Mouse (Mus musculus): Measurements from ENCODE around the gene Eno3. TPM values are rescaled to one million over a fixed set of nuclear protein-coding genes. Genes with fewer than 3 reads are reported as not detected.

Eno3 gene
- total and polyA plus RNA-seq, 3 experiments = 14.2 to 16.8 TPM; not detected in 1

GRCm38 (mm10) chr11:70657991-70658390, 989 bp downstream of the Eno3 start:
- no peak for DNase-seq (ENCODE audit: low read depth, low spot score)
- no peaks in the 10 kb centered on the region for H3K9me3 ChIP-seq (replicated peaks; ENCODE audit: insufficient read depth, low read length)
- H3K36me3 ChIP-seq (ENCODE audit: control insufficient read depth in 1 of 2, insufficient read depth in 2 of 2, low read length in 2 of 2) = peaks cover 3 to 8% of the 10 kb centered on the region in 2 experiments
- no peaks in the 10 kb centered on the region for H3K27me3 ChIP-seq (ENCODE audit: control insufficient read depth in 1 of 2, insufficient read depth in 2 of 2, low read length in 2 of 2)
- TF ChIP-seq CHD2 (IDR thresholded peaks at IDR 0.05; ENCODE audit: low read length) (no peak), CTCF (IDR thresholded peaks at IDR 0.05 in 2 of 3, conservative IDR thresholded peaks at IDR 0.05 in 1 of 3; ENCODE audit: control insufficient read depth in 1 of 3, insufficient read depth in 1 of 3, low read depth in 2 of 3, low read length in 3 of 3, poor library complexity in 1 of 3, severe bottlenecking in 1 of 3) (no peak), TAL1 (IDR thresholded peaks at IDR 0.05; ENCODE audit: low read length) (no peak), MYB (IDR thresholded peaks at IDR 0.05; ENCODE audit: low read depth, low read length) (no peak), NELFE (IDR thresholded peaks at IDR 0.05; ENCODE audit: low read depth, low read length) (no peak), MAZ (IDR thresholded peaks at IDR 0.05; ENCODE audit: low read depth, low read length) (no peak), GATA1 (IDR thresholded peaks at IDR 0.05; ENCODE audit: low read depth, low read length) (no peak), ZC3H11A (IDR thresholded peaks at IDR 0.05; ENCODE audit: low read depth, low read length) (no peak), ETS1 (IDR thresholded peaks at IDR 0.05; ENCODE audit: low read depth, low read length) (no peak), MAFK (IDR thresholded peaks at IDR 0.05; ENCODE audit: borderline replicate concordance, low read depth, low read length) (no peak), BHLHE40 (IDR thresholded peaks at IDR 0.05; ENCODE audit: borderline replicate concordance, low read depth, low read length) (no peak), UBTF (IDR thresholded peaks at IDR 0.05; ENCODE audit: borderline replicate concordance, insufficient read depth, low read depth, low read length) (no peak), ZMIZ1 (IDR thresholded peaks at IDR 0.05; ENCODE audit: low read depth, low read length) (no peak), TCF12 (IDR thresholded peaks at IDR 0.05; ENCODE audit: low read depth, low read length) (no peak)
- no peak overlapping the region for H3K27ac ChIP-seq (ENCODE audit: control insufficient read depth, low read depth, low read length)
- H3K4me3 ChIP-seq (ENCODE audit: control insufficient read depth in 1 of 2, insufficient read depth in 1 of 2, low read depth in 2 of 2, low read length in 2 of 2) = no peak overlapping the region
- peaks cover 31% of the 10 kb centered on the region for H3K79me2 ChIP-seq (ENCODE audit: control insufficient read depth, insufficient read depth, low read length, poor library complexity)
- H3K4me1 ChIP-seq (ENCODE audit: control insufficient read depth in 1 of 2, insufficient read depth in 2 of 2, low read length in 2 of 2) = peaks cover 2 to 14% of the 10 kb centered on the region in 2 experiments
- no peak overlapping the region for H3K9ac ChIP-seq (ENCODE audit: control insufficient read depth, low read depth, low read length, poor library complexity, severe bottlenecking)

- no peak overlapping the region for H3K27ac ChIP-seq (ENCODE audit: control insufficient read depth, low read depth, low read length)
- no peaks in the 10 kb centered on the region for H3K9me3 ChIP-seq (replicated peaks; ENCODE audit: insufficient read depth, low read length)
- no peaks in the 10 kb centered on the region for H3K27me3 ChIP-seq (ENCODE audit: control insufficient read depth in 1 of 2, insufficient read depth in 2 of 2, low read length in 2 of 2)
- TF ChIP-seq MAZ (IDR thresholded peaks at IDR 0.05; ENCODE audit: low read depth, low read length) (no peak), ZKSCAN1 (IDR thresholded peaks at IDR 0.05; ENCODE audit: low read depth, low read length) (no peak), CHD1 (IDR thresholded peaks at IDR 0.05; ENCODE audit: low read depth, low read length) (no peak), USF2 (IDR thresholded peaks at IDR 0.05; ENCODE audit: borderline replicate concordance in 1 of 2, insufficient read depth in 1 of 2, low read depth in 1 of 2, low read length in 2 of 2) (no peak), ZMIZ1 (IDR thresholded peaks at IDR 0.05; ENCODE audit: low read depth, low read length) (no peak)
- no peak for DNase-seq (ENCODE audit: low read depth, low spot score)
- no peak overlapping the region for H3K9ac ChIP-seq (ENCODE audit: control insufficient read depth, low read depth, low read length, poor library complexity, severe bottlenecking)
- peaks cover 26% of the 10 kb centered on the region for H3K79me2 ChIP-seq (ENCODE audit: control insufficient read depth, insufficient read depth, low read length, poor library complexity)
- H3K4me3 ChIP-seq (ENCODE audit: control insufficient read depth in 1 of 2, insufficient read depth in 1 of 2, low read depth in 2 of 2, low read length in 2 of 2) = no peak overlapping the region
- peaks cover 1 to 8% of the 10 kb centered on the region in 2 experiments; a peak in 3 of 4 replicates for H3K36me3 ChIP-seq (ENCODE audit: control insufficient read depth in 1 of 2, insufficient read depth in 2 of 2, low read length in 2 of 2)
- H3K4me1 ChIP-seq (ENCODE audit: control insufficient read depth in 1 of 2, insufficient read depth in 2 of 2, low read length in 2 of 2) = peaks cover 2 to 14% of the 10 kb centered on the region in 2 experiments; a peak in 3 of 4 replicates
Observed at GRCm38 (mm10) chr11:70658521-70658920, 1.5 kb downstream of the Eno3 start.

Data from MEL (cell line).